Comparison of ENCODE assay signal across 27 mouse cellular contexts in the genomic region with DNA sequence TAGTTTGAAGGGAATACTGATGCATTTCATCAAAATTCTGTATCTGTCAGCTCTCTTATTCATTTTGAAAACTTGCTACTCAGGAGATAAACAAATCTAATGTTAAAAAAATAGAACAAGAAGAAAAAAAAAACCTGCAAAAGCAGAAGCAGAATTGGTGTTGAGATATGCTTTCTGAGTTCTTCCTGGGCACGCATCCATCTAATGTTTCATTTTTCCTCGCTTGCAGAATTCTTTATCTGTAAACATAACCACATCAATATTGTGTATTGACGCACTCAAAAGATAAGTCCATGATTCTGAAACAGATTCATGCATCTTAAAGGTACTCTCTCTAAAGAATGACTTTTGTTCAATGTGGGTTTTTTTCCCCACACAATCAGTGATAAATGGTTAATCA.
"Had no signal": no experiment of that assay in that cellular context is flagged by ENCODE, and none has a peak within 500 bp of the region (broad histone marks: within the 10 kb centered on the region; RNA-seq: fewer than 3 reads in every experiment).

No protein-coding gene starts in this region.

- H3K27ac ChIP-seq: embryonic facial prominence, embryonic 10.5 days; embryonic facial prominence, embryonic 12.5 days; embryonic facial prominence, embryonic 13.5 days; embryonic facial prominence, embryonic 15.5 days; forebrain, embryonic 10.5 days; forebrain, embryonic 12.5 days; forebrain, embryonic 13.5 days; forebrain, embryonic 15.5 days; gastrocnemius, adult 2 months; heart, adult 2 months; heart, embryonic 10.5 days had no signal

- DNase-seq: cerebellum, adult 9-10 months; cerebellum, adult 9-11 months; cerebellum, postnatal 10 days; cerebellum, postnatal 14 days; cerebellum, postnatal 25 days; cerebellum, postnatal 36 days; embryo, embryonic 11 days; forebrain, postnatal 0 days; gastrocnemius, adult 2 months; gastrocnemius, postnatal 10 days; gastrocnemius, postnatal 14 days; gastrocnemius, postnatal 25 days; gastrocnemius, postnatal 36 days; heart, adult 11 months; heart, adult 18-20 months; heart, adult 2 months had no signal

- H3K27me3 ChIP-seq: embryonic facial prominence, embryonic 12.5 days; embryonic facial prominence, embryonic 13.5 days; embryonic facial prominence, embryonic 15.5 days; forebrain, embryonic 12.5 days; forebrain, embryonic 13.5 days; forebrain, embryonic 15.5 days had no signal

- H3K4me2 ChIP-seq: embryonic facial prominence, embryonic 12.5 days; embryonic facial prominence, embryonic 13.5 days; embryonic facial prominence, embryonic 15.5 days; forebrain, embryonic 12.5 days; forebrain, embryonic 13.5 days; forebrain, embryonic 15.5 days had no signal

- H3K9me3 ChIP-seq: embryonic facial prominence, embryonic 10.5 days; embryonic facial prominence, embryonic 12.5 days; embryonic facial prominence, embryonic 13.5 days; embryonic facial prominence, embryonic 15.5 days; forebrain, embryonic 10.5 days; forebrain, embryonic 12.5 days; forebrain, embryonic 13.5 days; forebrain, embryonic 15.5 days; heart, embryonic 10.5 days had no signal

- H3K36me3 ChIP-seq: embryonic facial prominence, embryonic 10.5 days; embryonic facial prominence, embryonic 12.5 days; embryonic facial prominence, embryonic 13.5 days; embryonic facial prominence, embryonic 15.5 days; forebrain, embryonic 10.5 days; forebrain, embryonic 12.5 days; forebrain, embryonic 15.5 days; heart, embryonic 10.5 days had no signal

- H3K4me1 ChIP-seq: embryonic facial prominence, embryonic 10.5 days; embryonic facial prominence, embryonic 12.5 days; embryonic facial prominence, embryonic 13.5 days; embryonic facial prominence, embryonic 15.5 days; forebrain, embryonic 10.5 days; forebrain, embryonic 12.5 days; forebrain, embryonic 13.5 days; forebrain, embryonic 15.5 days; heart, embryonic 10.5 days had no signal

- ATAC-seq: forebrain, embryonic 13.5 days; forebrain, embryonic 15.5 days; forebrain, embryonic 16.5 days; forebrain, postnatal 0 days had no signal

- H3K9ac ChIP-seq: embryonic facial prominence, embryonic 12.5 days; embryonic facial prominence, embryonic 13.5 days; embryonic facial prominence, embryonic 15.5 days; forebrain, embryonic 12.5 days; forebrain, embryonic 13.5 days; forebrain, embryonic 15.5 days; forebrain, postnatal 0 days had no signal

- H3K4me3 ChIP-seq: embryonic facial prominence, embryonic 10.5 days; embryonic facial prominence, embryonic 12.5 days; embryonic facial prominence, embryonic 13.5 days; embryonic facial prominence, embryonic 15.5 days; erythroblast, embryonic 14.5 days; forebrain, embryonic 10.5 days; forebrain, embryonic 12.5 days; forebrain, embryonic 13.5 days; forebrain, embryonic 15.5 days; gastrocnemius, adult 2 months; heart, adult 2 months; heart, embryonic 10.5 days had no signal
